Mouse (Mus musculus): ENCODE results near the gene Grifin. TPM values are rescaled to one million over a fixed set of nuclear protein-coding genes. Genes with fewer than 3 reads are reported as not detected.

Gene Grifin
- polyA plus RNA-seq, 1 experiment from 2014 or later, result 0.31 TPM

DNA sequence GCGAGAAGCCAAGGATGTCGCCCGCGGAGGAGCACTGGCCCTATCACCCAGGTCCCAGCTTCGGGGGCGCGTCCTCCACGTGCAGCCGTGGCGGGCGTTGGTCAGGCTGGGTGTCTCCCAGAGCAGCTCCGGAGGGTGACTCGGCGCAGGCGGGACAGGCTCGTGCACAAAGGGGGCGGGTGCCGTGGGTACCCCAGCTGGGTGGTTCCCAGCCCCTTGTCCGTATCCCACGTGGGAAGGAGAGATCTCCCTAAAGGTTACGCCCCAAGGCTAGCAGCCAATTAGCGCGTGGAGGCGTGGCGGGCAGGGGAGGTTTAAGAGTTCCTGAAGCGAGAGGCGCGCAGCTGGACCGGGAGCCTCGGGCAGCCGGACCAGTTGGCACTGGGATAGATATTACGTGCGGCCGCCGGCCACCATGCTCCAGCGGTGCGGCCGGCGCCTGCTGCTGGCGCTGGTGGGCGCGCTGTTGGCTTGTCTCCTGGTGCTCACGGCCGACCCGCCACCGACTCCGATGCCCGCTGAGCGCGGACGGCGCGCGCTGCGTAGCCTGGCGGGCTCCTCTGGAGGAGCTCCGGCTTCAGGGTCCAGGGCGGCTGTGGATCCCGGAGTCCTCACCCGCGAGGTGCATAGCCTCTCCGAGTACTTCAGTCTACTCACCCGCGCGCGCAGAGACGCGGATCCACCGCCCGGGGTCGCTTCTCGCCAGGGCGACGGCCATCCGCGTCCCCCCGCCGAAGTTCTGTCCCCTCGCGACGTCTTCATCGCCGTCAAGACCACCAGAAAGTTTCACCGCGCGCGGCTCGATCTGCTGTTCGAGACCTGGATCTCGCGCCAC lies 42.3 kb upstream of the Grifin start, which contains the start of gene Lfng:
Gene Lfng, plus strand, starts transcription at position 320 of the 835 bp plus-strand sequence.
- ATAC-seq (ENCODE audit: insufficient number of reproducible peaks, low FRiP score), result peak; percentile 56
- H3K4me3 ChIP-seq, result peak within 1 kb of the TSS; percentile 53
- H3K9me3 ChIP-seq (replicated peaks), result no peaks in the 10 kb centered on the region
- under 1% methylated on average over 89 of the region's 91 CpGs for WGBS
- H3K4me1 ChIP-seq (replicated peaks), result peaks cover 60% of the 10 kb centered on the region
- H3K4me2 ChIP-seq, result peak within 1 kb of the TSS; percentile 83
- peaks cover 84% of the 10 kb centered on the region for H3K27me3 ChIP-seq (replicated peaks)
- no peaks in the 10 kb centered on the region for H3K36me3 ChIP-seq
- peak within 1 kb of the TSS; percentile 59 for H3K9ac ChIP-seq
- no peak within 1 kb of the TSS for H3K27ac ChIP-seq (ENCODE audit: poor library complexity, severe bottlenecking)

DNA sequence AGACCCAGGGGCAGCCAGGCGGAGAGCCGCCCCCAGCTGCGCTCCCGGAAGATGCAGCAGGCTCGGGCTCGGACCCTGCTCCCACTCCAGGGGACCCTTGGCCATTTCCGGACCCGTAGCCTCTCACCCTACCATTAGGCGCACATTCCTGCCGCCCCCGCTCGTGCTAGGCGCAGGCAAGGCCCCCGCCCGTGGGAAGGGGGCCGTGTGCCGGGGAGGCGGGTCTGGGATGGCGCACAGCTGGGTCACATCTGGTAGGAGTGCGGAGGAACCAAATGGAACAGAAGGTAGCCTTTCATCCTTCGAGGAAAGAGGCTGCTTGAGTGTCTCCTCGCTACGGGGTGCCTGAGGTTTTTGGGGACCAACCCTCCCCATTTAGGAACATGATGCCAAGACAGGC lies 41.5 kb upstream of the Grifin start:
- Histone ChIP-seq H3K4me3 (peak overlapping the region; percentile 53), H3K4me2 (peak overlapping the region; percentile 83), H3K4me1 (replicated peaks) (peaks cover 52% of the 10 kb centered on the region), H3K9ac (no peak overlapping the region), H3K27me3 (replicated peaks) (peaks cover 85% of the 10 kb centered on the region), H3K27ac (ENCODE audit: poor library complexity, severe bottlenecking) (no peak overlapping the region), H3K9me3 (replicated peaks) (no peaks in the 10 kb centered on the region), H3K36me3 (no peaks in the 10 kb centered on the region)
- WGBS, result 1% methylated on average over 23 of the region's 23 CpGs
- ATAC-seq (ENCODE audit: insufficient number of reproducible peaks, low FRiP score), result no peak

DNA sequence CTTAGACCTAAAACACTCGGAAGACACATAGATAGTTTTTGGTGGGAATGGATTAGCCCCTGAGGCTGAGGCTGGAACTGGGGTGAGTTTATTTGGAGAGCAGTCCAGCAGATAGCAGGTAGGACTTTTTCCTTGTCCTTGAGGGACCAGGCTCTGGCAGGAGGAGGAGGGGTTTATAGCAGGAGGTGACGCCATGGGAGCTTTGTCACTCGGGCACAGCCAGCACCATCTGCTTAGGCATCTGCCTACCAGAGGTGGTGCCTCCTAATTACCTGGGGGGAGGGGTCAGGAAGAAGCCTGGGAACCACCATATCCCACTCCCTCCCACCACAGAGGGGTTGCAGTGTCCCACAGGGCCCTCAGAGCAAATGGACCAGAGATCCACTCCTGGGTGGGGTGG lies 40.4 kb upstream of the Grifin start:
- no peak overlapping the region for H3K27ac ChIP-seq (ENCODE audit: poor library complexity, severe bottlenecking)
- H3K9me3 ChIP-seq (replicated peaks), result no peaks in the 10 kb centered on the region; the same call in 1 of the 2 replicates
- ATAC-seq (ENCODE audit: insufficient number of reproducible peaks, low FRiP score), result no peak
- no peak overlapping the region for H3K9ac ChIP-seq
- no peak overlapping the region for H3K4me3 ChIP-seq
- H3K4me2 ChIP-seq, result no peak overlapping the region
- H3K4me1 ChIP-seq (replicated peaks), result peaks cover 40% of the 10 kb centered on the region
- peaks cover 88% of the 10 kb centered on the region for H3K27me3 ChIP-seq (replicated peaks)
- 14% methylated on average over 3 of the region's 3 CpGs for WGBS
- H3K36me3 ChIP-seq, result no peaks in the 10 kb centered on the region

DNA sequence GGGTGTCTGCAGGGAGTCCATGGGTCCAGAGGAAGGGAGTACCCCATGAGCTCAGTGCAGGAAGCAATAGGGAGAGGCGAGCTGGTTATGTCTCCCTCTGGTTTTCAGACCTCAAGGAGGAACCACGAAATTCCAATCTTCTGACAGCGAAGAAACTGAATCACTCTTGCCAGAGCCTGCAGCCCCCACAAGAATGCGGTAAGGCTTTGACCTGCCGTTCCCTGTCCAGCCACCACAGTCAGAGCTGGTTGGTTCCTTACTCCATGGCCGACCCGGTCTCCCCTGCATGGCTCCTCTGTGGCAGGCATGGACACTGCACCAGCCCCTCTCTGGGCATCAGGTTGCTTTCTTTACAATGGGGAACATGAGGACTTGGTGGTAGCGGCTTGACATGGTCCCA lies 39.5 kb upstream of the Grifin start:
- ATAC-seq (ENCODE audit: insufficient number of reproducible peaks, low FRiP score), result no peak
- no peak overlapping the region for H3K27ac ChIP-seq (ENCODE audit: poor library complexity, severe bottlenecking)

DNA sequence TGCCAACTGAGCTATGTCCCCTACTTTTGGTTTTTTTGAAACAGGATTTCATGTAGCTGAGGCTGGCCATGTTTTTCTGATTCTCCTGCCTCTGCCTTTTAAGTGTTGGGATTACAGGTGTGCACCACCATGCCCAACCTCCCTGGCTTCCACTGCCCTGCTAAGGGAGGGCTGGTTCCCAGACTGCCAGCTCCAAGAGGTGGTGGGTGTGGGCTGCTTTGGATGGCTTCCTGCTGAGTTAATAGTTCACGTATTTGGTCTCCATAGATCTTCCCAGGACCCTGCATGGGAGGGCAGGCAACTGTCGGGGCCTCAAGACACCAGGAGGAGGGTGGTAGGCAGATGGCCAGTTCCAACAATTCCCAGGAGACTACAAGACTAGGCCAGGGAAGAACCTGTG lies 37.7 kb upstream of the Grifin start:
- Histone ChIP-seq H3K36me3 (no peaks in the 10 kb centered on the region), H3K9ac (no peak overlapping the region), H3K4me1 (replicated peaks) (peaks cover 14% of the 10 kb centered on the region), H3K4me2 (no peak overlapping the region), H3K27me3 (replicated peaks) (peaks cover 71% of the 10 kb centered on the region), H3K9me3 (replicated peaks) (no peaks in the 10 kb centered on the region; the same call in 1 of the 2 replicates), H3K27ac (ENCODE audit: poor library complexity, severe bottlenecking) (no peak overlapping the region), H3K4me3 (no peak overlapping the region)
- ATAC-seq (ENCODE audit: insufficient number of reproducible peaks, low FRiP score), result no peak
- 43% methylated on average over 2 of the region's 2 CpGs for WGBS

More for the DNA sequence above, 39.5 kb upstream of the Grifin start:
- no peaks in the 10 kb centered on the region; the same call in 1 of the 2 replicates for H3K9me3 ChIP-seq (replicated peaks)
- H3K4me2 ChIP-seq, result no peak overlapping the region
- peaks cover 32% of the 10 kb centered on the region for H3K4me1 ChIP-seq (replicated peaks)
- no peak overlapping the region for H3K4me3 ChIP-seq
- H3K36me3 ChIP-seq, result no peaks in the 10 kb centered on the region
- H3K27me3 ChIP-seq (replicated peaks), result peaks cover 80% of the 10 kb centered on the region
- WGBS, result 44% methylated on average over 8 of the region's 8 CpGs
- H3K9ac ChIP-seq, result no peak overlapping the region

DNA sequence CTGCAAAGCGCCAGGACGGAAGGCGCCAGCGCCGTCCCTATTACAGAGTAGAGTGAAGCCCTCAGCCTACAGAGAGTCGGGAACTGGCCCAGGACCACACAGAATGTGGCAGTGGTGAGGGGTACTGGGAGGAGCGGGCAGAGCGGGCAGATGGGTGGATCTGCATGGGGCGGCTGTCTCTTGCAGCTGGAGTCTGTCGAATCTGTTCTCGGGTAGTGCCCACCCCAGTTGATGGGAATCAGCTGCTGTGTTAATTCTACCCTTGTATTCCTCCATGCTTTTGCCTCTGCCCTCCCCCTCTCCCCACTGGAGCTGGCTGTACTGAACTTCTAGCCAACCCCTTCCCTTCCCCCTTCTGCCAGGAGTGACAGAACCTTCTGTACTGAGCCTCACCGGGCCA lies 36.8 kb upstream of the Grifin start:
- no peak for ATAC-seq (ENCODE audit: insufficient number of reproducible peaks, low FRiP score)
- Histone ChIP-seq H3K36me3 (no peaks in the 10 kb centered on the region), H3K9ac (no peak overlapping the region), H3K4me2 (no peak overlapping the region), H3K4me3 (no peak overlapping the region), H3K9me3 (replicated peaks) (no peaks in the 10 kb centered on the region; the same call in 1 of the 2 replicates), H3K27me3 (replicated peaks) (peaks cover 70% of the 10 kb centered on the region), H3K27ac (ENCODE audit: poor library complexity, severe bottlenecking) (no peak overlapping the region), H3K4me1 (replicated peaks) (peaks cover 13% of the 10 kb centered on the region)
- WGBS, result 70% methylated on average over 12 of the region's 12 CpGs

DNA sequence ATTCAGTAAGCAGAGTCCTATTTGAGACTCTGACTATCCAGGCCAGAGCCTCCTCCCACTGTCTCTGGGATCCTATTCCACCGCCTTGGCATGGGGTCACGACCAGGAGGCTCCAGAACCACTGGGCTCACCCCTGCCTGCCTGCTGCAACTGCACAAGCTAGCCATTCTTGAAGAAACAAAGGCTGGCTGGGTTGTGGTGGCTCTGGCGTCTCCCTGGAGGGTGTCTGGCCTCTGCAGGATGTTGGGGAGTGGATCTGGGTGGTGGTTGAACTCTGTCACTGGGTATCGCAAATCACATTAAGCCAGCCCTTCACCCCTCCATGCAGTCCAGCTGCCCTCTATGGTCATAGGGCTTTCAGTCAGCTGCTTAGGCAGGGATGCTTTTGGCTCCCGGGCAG lies 35.1 kb upstream of the Grifin start:
- ATAC-seq (ENCODE audit: insufficient number of reproducible peaks, low FRiP score), result no peak
- Histone ChIP-seq H3K4me2 (no peak overlapping the region), H3K4me1 (replicated peaks) (peaks cover 14% of the 10 kb centered on the region), H3K4me3 (no peak overlapping the region), H3K27ac (ENCODE audit: poor library complexity, severe bottlenecking) (no peak overlapping the region), H3K27me3 (replicated peaks) (peaks cover 60% of the 10 kb centered on the region), H3K9ac (no peak overlapping the region), H3K9me3 (replicated peaks) (no peaks in the 10 kb centered on the region; the same call in 1 of the 2 replicates), H3K36me3 (no peaks in the 10 kb centered on the region)
- WGBS, result 58% methylated on average over 5 of the region's 5 CpGs

DNA sequence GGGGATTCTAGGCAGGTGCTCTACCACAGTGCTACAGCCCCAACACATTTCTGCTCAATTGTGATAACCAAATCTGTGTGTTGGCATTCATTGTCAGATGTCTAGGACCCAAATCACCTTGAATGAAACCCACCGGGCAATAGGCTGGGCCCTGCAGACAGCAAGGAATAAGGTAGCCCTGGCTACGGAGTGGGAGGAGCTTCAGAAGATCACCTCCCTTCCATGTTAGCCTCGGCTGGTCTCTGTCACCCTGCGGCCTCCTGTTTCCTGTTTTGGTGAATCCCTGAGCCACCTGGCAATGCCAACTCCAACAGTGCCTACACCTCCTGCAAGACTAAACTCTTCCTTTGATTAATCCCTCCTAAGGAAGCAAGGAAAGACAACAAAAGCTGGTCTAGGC lies 32.9 kb upstream of the Grifin start:
- Histone ChIP-seq H3K4me1 (replicated peaks) (peaks cover 14% of the 10 kb centered on the region), H3K9me3 (replicated peaks) (no peaks in the 10 kb centered on the region; the same call in 1 of the 2 replicates), H3K27me3 (replicated peaks) (peaks cover 48% of the 10 kb centered on the region), H3K9ac (no peak overlapping the region), H3K4me3 (no peak overlapping the region), H3K36me3 (no peaks in the 10 kb centered on the region), H3K4me2 (no peak overlapping the region), H3K27ac (ENCODE audit: poor library complexity, severe bottlenecking) (no peak overlapping the region)
- no peak for ATAC-seq (ENCODE audit: insufficient number of reproducible peaks, low FRiP score)
- 76% methylated on average over 4 of the region's 4 CpGs for WGBS

DNA sequence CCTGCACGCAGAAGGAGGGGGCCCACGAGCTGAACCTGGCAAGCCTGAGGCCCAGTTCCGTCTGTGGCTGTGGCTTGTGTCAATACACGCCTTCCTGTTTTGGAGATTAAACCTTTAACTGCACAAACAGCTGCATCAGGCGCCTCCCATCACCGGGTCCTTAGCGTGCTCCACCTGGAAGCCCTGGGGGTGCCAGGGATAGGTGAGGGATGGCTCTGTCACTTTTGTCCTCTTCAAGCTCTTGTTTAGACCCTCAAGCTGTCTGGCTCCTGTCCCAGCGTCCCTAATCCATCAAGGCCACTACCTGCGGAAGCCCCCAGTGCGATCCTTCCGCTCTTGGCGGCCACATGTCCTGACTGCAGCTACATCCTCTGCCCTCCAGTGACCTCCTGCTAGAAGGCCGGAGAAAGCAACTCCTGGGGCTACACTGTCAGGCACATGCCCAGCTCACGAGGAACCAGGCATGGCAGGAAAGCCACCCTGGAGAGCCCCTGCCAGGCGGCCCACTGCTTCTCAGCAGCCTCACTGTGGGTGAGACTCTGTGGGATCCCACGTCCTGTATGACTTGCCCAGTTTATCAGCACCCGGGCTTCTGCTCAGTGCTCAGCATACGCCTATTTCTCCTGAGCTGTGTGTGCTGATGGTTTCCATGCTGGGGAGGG lies 32.2 kb upstream of the Grifin start:
- no peaks in the 10 kb centered on the region; the same call in 1 of the 2 replicates for H3K9me3 ChIP-seq (replicated peaks)
- peaks cover 40% of the 10 kb centered on the region for H3K27me3 ChIP-seq (replicated peaks)
- H3K4me1 ChIP-seq (replicated peaks), result peaks cover 14% of the 10 kb centered on the region
- no peaks in the 10 kb centered on the region for H3K36me3 ChIP-seq
- no peak overlapping the region for H3K27ac ChIP-seq (ENCODE audit: poor library complexity, severe bottlenecking)
- H3K9ac ChIP-seq, result peak overlapping the region; percentile 22; the same call in 1 of the 2 replicates
- 57% methylated on average over 18 of the region's 18 CpGs for WGBS
- peak; percentile 63 for ATAC-seq (ENCODE audit: insufficient number of reproducible peaks, low FRiP score)
- no peak overlapping the region for H3K4me3 ChIP-seq
- peak overlapping the region; percentile 9; the same call in 1 of the 2 replicates for H3K4me2 ChIP-seq

DNA sequence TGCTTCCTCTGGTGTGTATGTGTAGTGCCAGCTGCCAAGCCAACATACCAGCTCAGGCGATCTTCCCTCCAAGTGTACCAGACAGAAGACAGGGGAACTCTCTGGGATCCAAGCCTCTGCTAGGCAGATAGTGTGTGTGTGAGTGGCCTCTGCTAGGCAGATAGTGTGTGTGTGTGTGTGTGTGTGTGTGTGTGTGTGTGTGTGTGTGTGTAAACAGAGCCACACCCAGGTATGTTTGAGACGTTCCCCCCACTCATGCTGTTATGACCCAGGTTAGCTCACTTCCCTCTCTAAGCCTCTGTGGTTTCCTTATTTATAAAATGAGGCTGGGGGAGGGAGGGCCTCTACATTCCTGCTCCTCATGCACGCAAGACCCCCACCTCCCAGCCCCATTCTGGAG lies 31.6 kb upstream of the Grifin start:
- ATAC-seq (ENCODE audit: insufficient number of reproducible peaks, low FRiP score), result no peak
- Histone ChIP-seq H3K27me3 (replicated peaks) (peaks cover 35% of the 10 kb centered on the region), H3K36me3 (no peaks in the 10 kb centered on the region), H3K9me3 (replicated peaks) (no peaks in the 10 kb centered on the region; the same call in 1 of the 2 replicates), H3K4me1 (replicated peaks) (peaks cover 14% of the 10 kb centered on the region), H3K4me2 (peak overlapping the region; percentile 9; the same call in 1 of the 2 replicates), H3K4me3 (no peak overlapping the region), H3K27ac (ENCODE audit: poor library complexity, severe bottlenecking) (no peak overlapping the region), H3K9ac (peak overlapping the region; percentile 22; the same call in 1 of the 2 replicates)
- 51% methylated on average over 3 of the region's 3 CpGs for WGBS

DNA sequence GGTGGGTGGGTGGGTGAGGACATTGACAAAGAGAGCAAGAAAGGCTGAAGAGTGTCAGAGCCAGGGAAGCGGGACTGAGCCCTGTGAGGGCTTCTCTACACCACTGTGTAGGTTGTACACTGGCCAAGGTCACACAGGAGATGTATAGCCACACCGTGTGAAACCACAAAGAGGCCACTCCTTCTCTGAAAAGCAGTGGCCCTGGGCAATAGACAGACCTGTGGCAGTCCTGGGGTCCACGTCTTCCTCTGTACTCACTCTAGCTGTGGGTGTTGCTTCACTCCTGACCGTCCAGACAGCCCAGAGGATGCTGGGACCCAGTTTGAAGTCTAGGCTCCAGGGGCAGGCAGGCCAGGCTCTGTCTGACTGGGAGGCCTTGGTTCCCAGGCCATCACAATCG lies 30.0 kb upstream of the Grifin start:
- no peaks in the 10 kb centered on the region for H3K36me3 ChIP-seq
- H3K9me3 ChIP-seq (replicated peaks), result no peaks in the 10 kb centered on the region
- ATAC-seq (ENCODE audit: insufficient number of reproducible peaks, low FRiP score), result no peak
- H3K9ac ChIP-seq, result no peak overlapping the region
- no peak overlapping the region for H3K27ac ChIP-seq (ENCODE audit: poor library complexity, severe bottlenecking)
- H3K4me3 ChIP-seq, result no peak overlapping the region
- peaks cover 14% of the 10 kb centered on the region for H3K4me1 ChIP-seq (replicated peaks)
- H3K4me2 ChIP-seq, result no peak overlapping the region
- peaks cover 28% of the 10 kb centered on the region for H3K27me3 ChIP-seq (replicated peaks)
- 71% methylated on average over 5 of the region's 5 CpGs for WGBS
